Mouse (Mus musculus) right cerebral cortex, postnatal 4 days (tissue): ENCODE results near the gene Nfatc4.

ENCODE experiments used
- DNase-seq: peaks from one replicate; pipeline ENCODE4 v3.0.0-alpha.2; 2022

The Nfatc4 gene

GRCm38 (mm10) chr14:55854406-55855100 lies 31.6 kb downstream of the Nfatc4 start:
- DNase-seq, result no peak

DNA sequence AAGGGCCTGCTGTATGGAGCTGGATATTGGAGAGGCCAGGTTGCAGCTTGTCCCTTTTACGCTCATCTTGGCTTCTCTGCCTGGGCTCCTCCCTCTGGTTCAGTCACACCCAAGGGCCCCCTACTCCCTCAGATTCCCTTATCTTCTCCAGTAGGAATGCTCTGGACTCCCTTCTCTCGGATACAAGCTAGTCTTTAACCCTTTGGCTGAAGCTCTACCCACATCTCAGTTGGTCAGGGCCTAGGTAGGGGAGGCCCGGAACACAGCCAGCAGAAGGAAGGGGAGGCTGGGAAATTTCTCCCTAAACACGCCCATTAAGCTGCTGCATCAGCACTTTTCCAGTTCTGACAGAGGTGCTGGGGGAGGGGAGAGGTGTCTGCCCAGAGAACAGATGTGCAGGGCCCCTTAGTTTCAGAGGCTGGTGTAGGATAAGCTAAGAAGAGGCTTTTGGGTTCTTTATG lies 32.2 kb downstream of the Nfatc4 start:
- no peak for DNase-seq

GRCm38 (mm10) chr14:55857588-55857987 lies 34.6 kb downstream of the Nfatc4 start:
- no peak for DNase-seq

DNA sequence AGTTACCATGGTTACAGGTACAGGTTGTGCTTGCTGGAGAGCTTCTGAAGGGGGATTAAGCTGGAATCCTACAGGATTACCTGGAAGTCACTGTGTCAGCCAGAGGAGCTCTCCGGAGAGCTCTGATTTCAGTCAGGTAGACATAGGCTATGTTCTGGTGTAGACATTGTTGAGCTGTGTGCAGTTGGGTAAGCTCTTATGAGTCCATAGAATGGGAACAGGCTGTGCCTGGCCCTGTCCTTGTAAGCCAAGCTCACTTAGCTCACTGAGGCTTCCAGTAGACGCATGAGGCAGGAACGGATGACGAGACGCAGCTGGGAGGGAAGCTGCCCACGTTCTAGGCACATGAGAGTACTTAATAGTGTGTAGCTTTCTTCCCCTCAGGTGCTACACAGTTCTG lies 39.2 kb downstream of the Nfatc4 start:
- DNase-seq, result no peak

DNA sequence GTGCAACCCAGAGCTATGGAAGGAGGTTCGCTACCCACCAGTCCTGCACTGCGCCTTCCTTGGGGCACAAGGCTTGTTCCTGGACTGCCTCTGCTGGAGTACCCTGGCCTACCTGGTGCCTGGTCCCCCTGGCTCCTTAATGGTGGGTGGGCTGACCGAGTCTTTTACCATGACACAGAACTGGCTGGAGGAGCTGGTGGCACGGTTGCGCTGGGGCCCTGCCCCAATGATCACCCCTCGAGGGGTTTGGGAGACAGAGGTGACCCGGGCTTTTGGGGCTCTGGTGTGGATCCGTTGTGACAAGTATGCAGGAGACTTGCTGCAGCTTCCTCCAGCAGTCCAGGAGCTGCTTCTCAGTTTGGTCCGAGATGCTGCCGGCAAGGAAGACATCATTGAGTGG lies 40.0 kb downstream of the Nfatc4 start:
- no peak for DNase-seq

GRCm38 (mm10) chr14:55863773-55864172 lies 40.8 kb downstream of the Nfatc4 start:
- DNase-seq, result peak; percentile 53

- DNase-seq, result peak; percentile 65
Measured at GRCm38 (mm10) chr14:55866962-55867361, 44.0 kb downstream of the Nfatc4 start.

GRCm38 (mm10) chr14:55868230-55869026 lies 45.5 kb downstream of the Nfatc4 start:
- DNase-seq, result no peak

DNA sequence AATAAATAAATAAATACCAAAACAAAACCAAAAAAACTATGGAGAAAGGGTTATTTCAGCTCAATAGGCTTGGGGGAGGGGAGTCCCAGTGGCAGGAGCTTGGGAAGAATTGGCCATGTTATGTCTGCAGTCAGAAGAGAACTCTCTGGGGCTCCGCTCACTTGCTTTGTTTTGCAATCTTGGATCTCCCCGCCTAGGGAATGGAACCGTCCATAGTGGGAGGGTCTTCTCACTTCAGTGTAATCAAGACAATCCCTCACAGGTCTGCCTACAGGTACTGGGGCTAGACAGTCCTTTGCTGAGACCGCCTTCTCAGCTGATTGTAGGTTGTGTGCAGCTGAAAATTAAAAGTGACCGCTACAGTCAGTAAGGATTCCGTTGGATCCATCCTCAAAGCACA lies 46.6 kb downstream of the Nfatc4 start:
- DNase-seq, result no peak

GRCm38 (mm10) chr14:55872039-55872438 lies 49.1 kb downstream of the Nfatc4 start:
- DNase-seq, result no peak

DNA sequence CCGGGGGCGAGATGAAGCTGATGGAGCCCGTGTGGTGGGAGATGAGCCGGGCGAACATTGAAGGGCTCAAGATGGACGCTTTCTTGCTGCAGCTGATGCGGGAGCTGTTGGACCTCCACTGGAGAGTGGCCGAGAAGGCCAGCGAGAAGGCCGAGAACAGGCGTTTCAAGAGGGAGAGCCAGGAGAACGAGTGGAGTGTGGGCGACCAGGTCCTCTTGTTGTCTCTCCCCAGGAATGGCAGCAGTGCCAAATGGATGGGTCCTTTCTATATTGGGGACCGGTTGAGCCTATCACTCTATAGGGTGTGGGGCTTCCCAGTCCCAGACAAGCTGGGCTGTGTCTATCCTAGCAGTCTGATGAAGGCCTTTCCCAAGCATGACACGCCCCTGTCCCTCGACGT lies 49.6 kb downstream of the Nfatc4 start:
- no peak for DNase-seq

- no peak for DNase-seq
Measured at GRCm38 (mm10) chr14:55873242-55873713, 50.3 kb downstream of the Nfatc4 start.

DNA sequence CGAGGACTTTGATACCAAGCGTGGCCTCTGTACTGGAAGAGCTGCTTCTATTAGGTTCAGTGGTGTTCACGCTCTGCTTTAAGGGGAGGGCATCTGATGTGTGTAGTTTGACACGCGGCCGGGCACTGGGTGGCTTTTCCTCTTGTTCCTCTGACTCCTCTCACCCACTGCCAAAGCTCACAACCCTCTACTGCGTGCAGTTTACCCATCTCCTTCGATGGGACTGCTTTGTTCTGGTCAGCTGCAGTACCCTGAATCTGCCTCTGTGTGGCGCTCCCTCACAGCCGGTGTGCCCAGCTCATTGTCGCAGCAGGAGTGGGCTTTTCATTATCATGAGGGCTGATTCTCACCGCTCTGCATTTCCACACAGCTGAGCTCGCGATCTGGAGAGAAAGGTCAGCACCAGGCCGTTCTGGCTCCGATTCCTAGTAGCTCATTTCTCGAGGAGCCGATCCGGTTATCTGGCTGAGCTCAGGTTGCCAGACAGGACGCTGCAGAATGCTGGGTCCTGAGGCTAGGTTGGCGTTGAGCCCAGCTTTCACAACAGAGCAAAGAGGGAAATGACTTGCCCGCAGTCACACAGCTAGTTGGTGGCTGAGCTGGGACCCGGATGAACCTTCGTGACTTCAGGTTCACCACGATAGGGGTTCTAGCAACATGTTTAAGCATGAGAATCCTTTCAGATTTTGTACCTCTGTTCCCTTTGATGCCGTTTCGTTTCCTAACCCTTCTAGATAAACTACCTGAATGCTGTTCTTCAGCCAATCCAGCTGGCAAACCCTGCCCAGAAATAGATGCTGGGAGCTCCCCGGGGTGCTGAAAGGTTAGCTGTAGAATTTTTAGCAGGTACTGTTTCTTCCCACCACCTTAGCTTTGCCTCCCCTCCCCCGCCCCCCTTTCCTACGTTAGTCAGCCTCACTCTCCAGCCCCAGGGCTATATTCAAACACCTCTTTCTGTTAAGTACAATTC lies 51.1 kb downstream of the Nfatc4 start:
- DNase-seq, result peak; percentile 78

- DNase-seq, result no peak
Measured at GRCm38 (mm10) chr14:55877469-55878315, 54.7 kb downstream of the Nfatc4 start.

DNA sequence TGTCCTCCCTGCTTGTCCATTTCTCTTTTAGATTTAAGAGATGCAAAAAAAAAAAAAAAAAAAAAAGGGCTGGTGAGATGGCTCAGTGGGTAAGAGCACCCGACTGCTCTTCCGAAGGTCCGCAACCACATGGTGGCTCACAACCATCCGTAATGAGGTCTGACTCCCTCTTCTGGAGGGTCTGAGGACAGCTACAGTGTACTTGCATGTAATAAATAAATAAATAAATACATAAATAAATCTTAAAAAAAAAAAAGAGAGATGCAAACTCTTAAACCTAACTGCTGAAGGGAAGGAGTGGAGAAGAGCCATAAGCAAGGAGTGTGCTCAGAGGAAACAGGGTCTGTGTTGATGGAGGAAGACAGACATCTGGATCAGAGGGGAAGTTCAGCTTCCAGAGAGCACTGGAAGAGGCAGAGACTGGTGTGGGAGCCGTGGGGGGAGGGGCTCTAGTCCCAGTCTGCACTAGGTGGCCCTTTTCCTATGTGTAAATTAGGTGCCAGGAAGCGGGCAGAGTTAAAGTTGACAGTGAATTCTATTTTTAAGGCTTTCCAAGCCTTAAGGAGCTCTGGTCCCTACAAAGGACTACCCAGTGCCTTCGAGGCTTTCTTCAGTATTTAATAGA lies 55.5 kb downstream of the Nfatc4 start:
- no peak for DNase-seq

DNA sequence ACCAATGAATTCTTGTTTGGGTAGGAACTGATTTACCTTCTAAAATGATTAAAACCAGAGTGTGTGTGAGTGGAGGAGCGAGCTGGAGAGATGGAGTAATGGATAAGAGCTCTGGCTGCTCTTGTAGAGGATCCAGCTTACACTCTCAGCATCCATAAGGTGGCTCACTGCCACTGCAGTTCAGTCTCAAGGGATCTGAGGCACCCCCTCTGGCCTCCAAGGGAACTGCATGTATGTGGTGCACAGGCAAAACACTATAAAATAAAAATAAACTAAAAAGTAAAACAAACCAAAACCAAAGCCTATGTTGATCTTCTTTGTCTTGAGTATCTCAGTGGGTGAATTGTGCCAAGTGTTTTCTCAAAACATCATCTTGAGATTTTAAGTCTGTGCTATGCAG lies 56.7 kb downstream of the Nfatc4 start:
- peak; percentile 82 for DNase-seq

GRCm38 (mm10) chr14:55880982-55881381 lies 58.0 kb downstream of the Nfatc4 start:
- no peak for DNase-seq

DNA sequence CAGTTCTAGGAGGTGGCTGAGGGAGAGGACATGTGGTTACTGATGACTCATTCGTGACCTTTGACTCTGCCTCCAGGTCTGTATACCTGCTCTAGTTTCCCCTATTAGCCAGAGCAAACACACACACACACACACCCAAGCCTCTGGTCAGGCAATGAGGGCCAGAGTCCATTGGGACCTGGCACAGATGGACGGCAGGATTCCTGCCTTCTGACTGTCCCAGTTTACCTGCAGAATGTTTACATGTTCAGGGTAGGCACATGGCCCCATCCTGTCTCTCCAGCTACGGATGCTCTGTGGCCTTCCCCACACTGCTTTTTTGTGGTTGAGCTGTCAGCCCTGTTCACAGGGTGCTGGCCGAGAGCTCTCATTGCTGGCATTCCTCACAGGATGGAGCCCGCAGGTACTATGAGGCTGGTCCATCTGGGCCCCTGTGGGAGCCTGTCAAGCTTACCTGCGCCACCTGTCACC lies 59.3 kb downstream of the Nfatc4 start:
- no peak for DNase-seq

DNA sequence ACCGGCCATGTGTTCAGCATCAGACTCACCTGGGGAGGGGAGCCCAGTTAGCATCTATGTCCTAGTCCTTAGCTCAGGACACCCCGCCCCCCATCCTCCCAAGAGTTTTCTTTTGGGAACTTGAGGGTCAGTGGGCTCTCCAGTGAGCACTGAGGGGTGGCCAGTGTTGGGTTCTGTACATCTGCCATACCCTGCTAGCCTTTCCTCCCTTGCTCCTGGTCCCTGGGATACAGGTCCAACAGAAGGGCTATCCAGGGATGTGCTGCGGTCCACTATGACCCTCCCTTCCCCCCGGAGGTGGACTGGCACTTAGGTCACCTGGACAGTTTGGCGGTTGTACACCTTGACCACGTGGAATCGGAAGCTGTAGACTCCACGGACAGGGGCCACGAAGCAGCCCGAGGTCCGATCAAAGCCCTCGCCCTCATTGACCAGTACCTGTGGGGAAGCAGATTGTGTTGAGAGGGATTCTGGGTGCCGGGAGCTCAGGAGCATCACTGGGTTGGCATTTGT lies 60.3 kb downstream of the Nfatc4 start:
- DNase-seq, result no peak
